Mouse (Mus musculus) NIH3T3 (cell line): Measurements from ENCODE around the gene Scml4.

Experiments
- DNase-seq: peaks from one replicate; pipeline ENCODE4 v3.0.0-alpha.2; 2012; ENCODE audit warnings: low read depth

The Scml4 gene

GRCm38 (mm10) chr10:42995484-42995895, 135.3 kb downstream of the Scml4 start:
- no peak for DNase-seq

GRCm38 (mm10) chr10:42997278-42997677, 137.1 kb downstream of the Scml4 start:
- DNase-seq, result no peak

- no peak for DNase-seq
Observed at GRCm38 (mm10) chr10:42999324-42999723, 139.2 kb downstream of the Scml4 start.

- DNase-seq, result no peak
Observed at GRCm38 (mm10) chr10:43001433-43001832, 141.3 kb downstream of the Scml4 start.

- DNase-seq, result peak; percentile 11
Observed at GRCm38 (mm10) chr10:43002066-43002678, 142.0 kb downstream of the Scml4 start.

- DNase-seq, result peak; percentile 21
Observed at GRCm38 (mm10) chr10:43002721-43003465, 142.7 kb downstream of the Scml4 start.

- DNase-seq, result peak; percentile 11
Observed at GRCm38 (mm10) chr10:43003466-43003757, 143.2 kb downstream of the Scml4 start.

GRCm38 (mm10) chr10:43004174-43004734, 144.1 kb downstream of the Scml4 start:
- DNase-seq, result no peak

GRCm38 (mm10) chr10:43005031-43005430, 144.9 kb downstream of the Scml4 start:
- DNase-seq, result no peak

GRCm38 (mm10) chr10:43005677-43006076, 145.5 kb downstream of the Scml4 start:
- no peak for DNase-seq

GRCm38 (mm10) chr10:43006534-43006933, 146.4 kb downstream of the Scml4 start:
- DNase-seq, result no peak

GRCm38 (mm10) chr10:43008116-43008515, 147.9 kb downstream of the Scml4 start:
- DNase-seq, result no peak
